ENCODE assay signal across 8 mouse cellular contexts in the genomic region with DNA sequence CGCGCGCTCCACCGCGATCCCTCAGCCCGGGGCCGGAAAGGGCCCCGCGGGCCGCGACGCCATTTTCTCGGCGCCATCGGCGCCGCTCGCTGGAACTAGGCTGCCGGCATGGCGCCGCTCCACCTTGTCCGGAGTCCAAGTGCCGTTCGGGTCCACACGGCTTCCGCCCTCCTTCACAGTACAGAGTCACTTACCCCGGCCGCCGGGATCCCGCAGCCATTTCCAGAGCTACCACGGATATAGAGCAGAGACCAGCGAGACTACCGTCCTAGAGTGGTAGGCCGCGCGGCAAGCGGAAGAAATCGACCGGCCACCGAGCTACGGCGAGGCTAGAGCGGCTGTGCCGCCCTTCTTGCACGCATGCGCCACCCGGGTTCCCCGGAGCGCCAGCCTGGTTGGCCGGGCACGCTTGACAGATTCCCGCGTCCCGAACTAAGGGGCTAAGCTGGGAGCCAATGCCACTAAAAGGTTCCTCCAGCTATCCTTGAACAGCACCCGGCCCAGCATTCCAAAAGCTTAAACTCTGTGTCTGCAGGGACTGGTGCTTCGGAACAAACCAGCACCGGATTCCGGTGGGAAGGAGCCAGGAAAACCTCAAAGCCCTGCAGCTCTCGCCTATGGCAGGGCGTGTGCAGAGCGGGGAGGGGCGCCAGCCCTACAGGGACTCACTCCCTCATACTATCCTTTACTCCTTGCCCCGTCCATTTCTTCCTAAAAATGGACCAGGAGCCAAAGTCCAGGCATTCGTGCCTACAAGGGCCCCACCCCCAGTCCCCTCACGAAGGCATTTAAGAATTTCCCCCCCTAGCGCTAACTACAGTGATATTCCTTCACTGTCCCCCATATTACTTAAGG. TPM values are rescaled to one million over a fixed set of nuclear protein-coding genes. Genes with fewer than 3 reads are reported as not detected.
DNase-seq lines count a peak whose midpoint lies in the region; ATAC-seq and TF ChIP-seq lines count a peak whose summit lies in the region.

No protein-coding gene starts in this region.

- peak overlapping the region; percentile 71 for H3K4me2 ChIP-seq in forebrain, embryonic 11.5 days (ENCODE audit: low read depth, low read length, severe bottlenecking)
- peak overlapping the region; percentile 98 for H3K4me2 ChIP-seq in heart, embryonic 16.5 days (ENCODE audit: low read depth, low read length)
- H3K4me2 ChIP-seq in liver, embryonic 14.5 days (ENCODE audit: low read depth) = peak overlapping the region; percentile 99
- peak overlapping the region; percentile 90 for H3K4me2 ChIP-seq in stomach, embryonic 15.5 days

- H3K27me3 ChIP-seq in forebrain, embryonic 11.5 days (ENCODE audit: control insufficient read depth, insufficient read depth, low read length) = no peaks in the 10 kb centered on the region
- no peaks in the 10 kb centered on the region for H3K27me3 ChIP-seq in heart, embryonic 16.5 days (ENCODE audit: control insufficient read depth, insufficient read depth, low read length)
- no peaks in the 10 kb centered on the region for H3K27me3 ChIP-seq in liver, embryonic 14.5 days (ENCODE audit: control insufficient read depth, insufficient read depth, low read length)
- no peaks in the 10 kb centered on the region for H3K27me3 ChIP-seq in stomach, embryonic 15.5 days (replicated peaks)

- H3K9ac ChIP-seq in forebrain, embryonic 11.5 days (ENCODE audit: low read length) = peak overlapping the region; percentile 98
- H3K9ac ChIP-seq in heart, embryonic 16.5 days (ENCODE audit: low read length) = peak overlapping the region; percentile 98
- H3K9ac ChIP-seq in liver, embryonic 14.5 days (replicated peaks) = peak overlapping the region; percentile 89
- H3K9ac ChIP-seq in stomach, embryonic 15.5 days = peak overlapping the region; percentile 92

- peak; percentile 95 for ATAC-seq in forebrain, embryonic 11.5 days (replicated peaks; ENCODE audit: low FRiP score)
- peak; percentile 95 for ATAC-seq in heart, embryonic 16.5 days (replicated peaks; ENCODE audit: extremely low read depth, insufficient read depth, low FRiP score)
- peak; percentile 91 for ATAC-seq in liver, embryonic 14.5 days (ENCODE audit: insufficient read depth)
- ATAC-seq in stomach, embryonic 15.5 days (ENCODE audit: insufficient read depth, low FRiP score, low read depth) = peak; percentile 93

- H3K36me3 ChIP-seq in forebrain, embryonic 11.5 days (ENCODE audit: control insufficient read depth, insufficient read depth, low read length) = no peaks in the 10 kb centered on the region
- peaks cover 5% of the 10 kb centered on the region; the same call in 1 of the 2 replicates for H3K36me3 ChIP-seq in heart, embryonic 16.5 days (ENCODE audit: control insufficient read depth, insufficient read depth)
- H3K36me3 ChIP-seq in liver, embryonic 14.5 days (replicated peaks; ENCODE audit: control insufficient read depth, insufficient read depth, low read depth) = peaks cover 2% of the 10 kb centered on the region
- H3K36me3 ChIP-seq in stomach, embryonic 15.5 days = no peaks in the 10 kb centered on the region

- H3K27ac ChIP-seq in forebrain, embryonic 11.5 days (ENCODE audit: low read depth, low read length) = peak overlapping the region; percentile 76
- H3K27ac ChIP-seq in heart, embryonic 16.5 days (ENCODE audit: low read length) = peak overlapping the region; percentile 96
- peak overlapping the region; percentile 85 for H3K27ac ChIP-seq in liver, embryonic 14.5 days
- peak overlapping the region; percentile 96 for H3K27ac ChIP-seq in stomach, embryonic 15.5 days

- peak overlapping the region; percentile 95 for H3K4me3 ChIP-seq in forebrain, embryonic 11.5 days (ENCODE audit: low read depth, low read length)
- H3K4me3 ChIP-seq in heart, embryonic 16.5 days (ENCODE audit: low read length) = peak overlapping the region; percentile 96
- peak overlapping the region; percentile 90 to 91 for H3K4me3 ChIP-seq in liver, embryonic 14.5 days (ENCODE audit: insufficient read depth in 1 of 2, low read depth in 2 of 2, low read length in 2 of 2)
- H3K4me3 ChIP-seq in stomach, embryonic 15.5 days (replicated peaks) = peak overlapping the region; percentile 84

- DNase-seq in CD8-positive naive resting alpha-beta T cell, adult 2 months (ENCODE audit: low read depth in 2 of 2, low spot score in 2 of 2) = peak; percentile 85 to 87
- DNase-seq in c-Kit-positive CD71-positive TER-119-negative erythroid progenitor cells, embryonic 14.5 days (ENCODE audit: low read depth) = peak; percentile 73
- DNase-seq in forebrain, embryonic 11.5 days (ENCODE audit: low spot score) = peak; percentile 97
- DNase-seq in kidney, postnatal 25 days = peak; percentile 93 to 96
- peak; percentile 75 to 83 (median 79) for DNase-seq in liver, embryonic 14.5 days (ENCODE audit: low read depth in 3 of 3, low spot score in 3 of 3)
- DNase-seq in neural tube, embryonic 10.5 days (ENCODE audit: extremely low spot score, low spot score) = peak; percentile 93

- peak; percentile 30; the same call in 1 of the 2 replicates for TF ChIP-seq EP300 in liver, embryonic 14.5 days (IDR thresholded peaks at IDR 0.05; ENCODE audit: low read depth)

- peaks cover 13% of the 10 kb centered on the region for H3K4me1 ChIP-seq in forebrain, embryonic 11.5 days (replicated peaks; ENCODE audit: control insufficient read depth, insufficient read depth, low read length)
- peaks cover 50% of the 10 kb centered on the region for H3K4me1 ChIP-seq in heart, embryonic 16.5 days (ENCODE audit: control insufficient read depth, insufficient read depth, low read length)
- peaks cover 41 to 56% of the 10 kb centered on the region in 2 experiments for H3K4me1 ChIP-seq in liver, embryonic 14.5 days (replicated peaks; ENCODE audit: control insufficient read depth in 2 of 2, insufficient read depth in 2 of 2, low read length in 1 of 2)
- peaks cover 37% of the 10 kb centered on the region for H3K4me1 ChIP-seq in stomach, embryonic 15.5 days

- TF ChIP-seq CTCF in liver, embryonic 14.5 days (IDR thresholded peaks at IDR 0.05; ENCODE audit: low read depth) = peak; percentile 26

- under 1% methylated on average over 66 of the region's 66 CpGs for WGBS in forebrain, embryonic 11.5 days
- WGBS in heart, embryonic 16.5 days = under 1% methylated on average over 66 of the region's 66 CpGs
- WGBS in liver, embryonic 14.5 days (ENCODE audit: insufficient replicate concordance) = under 1% methylated on average over 66 of the region's 66 CpGs
- WGBS in stomach, embryonic 15.5 days = under 1% methylated on average over 66 of the region's 66 CpGs

- H3K9me3 ChIP-seq in forebrain, embryonic 11.5 days (ENCODE audit: control insufficient read depth, low read length) = no peaks in the 10 kb centered on the region
- no peaks in the 10 kb centered on the region for H3K9me3 ChIP-seq in heart, embryonic 16.5 days (replicated peaks; ENCODE audit: control insufficient read depth, low read length)
- no peaks in the 10 kb centered on the region for H3K9me3 ChIP-seq in liver, embryonic 14.5 days (ENCODE audit: control insufficient read depth, low read length)
- H3K9me3 ChIP-seq in stomach, embryonic 15.5 days = no peaks in the 10 kb centered on the region

RNA-seq across cellular contexts. Expression of gene Dido1, which starts 7.8 kb away (rescaled TPM):
- 39.8 and 44.1 TPM in 2 replicates for polyA plus RNA-seq in forebrain, embryonic 11.5 days (2014; fragmentation: Nextera tagmentation; extraction: Ambion mirVana)
- polyA plus RNA-seq in heart, embryonic 16.5 days (2015; fragmentation: Nextera tagmentation; extraction: Ambion mirVana) = 15.8 and 17.0 TPM in 2 replicates
- polyA plus RNA-seq in liver, embryonic 14.5 days (2012; rRNA removed) = 9.1 and 12.2 TPM in 2 replicates
- 10.4 and 12.2 TPM in 2 replicates for polyA plus RNA-seq in liver, embryonic 14.5 days (2014; fragmentation: Nextera tagmentation; extraction: Ambion mirVana)
- 25.2 and 26.8 TPM in 2 replicates for polyA plus RNA-seq in stomach, embryonic 15.5 days (2015; fragmentation: Nextera tagmentation; extraction: Ambion mirVana)

RNA-seq across cellular contexts. Expression of gene Gid8, which starts 7.9 kb away (rescaled TPM):
- polyA plus RNA-seq in forebrain, embryonic 11.5 days (2014; fragmentation: Nextera tagmentation; extraction: Ambion mirVana) = 58.1 and 64.5 TPM in 2 replicates
- 45.7 and 49.4 TPM in 2 replicates for polyA plus RNA-seq in heart, embryonic 16.5 days (2015; fragmentation: Nextera tagmentation; extraction: Ambion mirVana)
- 62.6 and 87.4 TPM in 2 replicates for polyA plus RNA-seq in liver, embryonic 14.5 days (2012; rRNA removed)
- 121 and 127 TPM in 2 replicates for polyA plus RNA-seq in liver, embryonic 14.5 days (2014; fragmentation: Nextera tagmentation; extraction: Ambion mirVana)
- polyA plus RNA-seq in stomach, embryonic 15.5 days (2015; fragmentation: Nextera tagmentation; extraction: Ambion mirVana) = 61.4 TPM in 2 replicates

RNA-seq across cellular contexts. Expression of gene Slc17a9, which starts 23.1 kb away (rescaled TPM):
- 0.11 and 0.57 TPM in 2 replicates for polyA plus RNA-seq in forebrain, embryonic 11.5 days (2014; fragmentation: Nextera tagmentation; extraction: Ambion mirVana)
- polyA plus RNA-seq in heart, embryonic 16.5 days (2015; fragmentation: Nextera tagmentation; extraction: Ambion mirVana) = 1.4 and 1.7 TPM in 2 replicates
- 7.7 and 10.5 TPM in 2 replicates for polyA plus RNA-seq in liver, embryonic 14.5 days (2012; rRNA removed)
- polyA plus RNA-seq in liver, embryonic 14.5 days (2014; fragmentation: Nextera tagmentation; extraction: Ambion mirVana) = 5.6 and 6.8 TPM in 2 replicates
- 3.8 and 4.3 TPM in 2 replicates for polyA plus RNA-seq in stomach, embryonic 15.5 days (2015; fragmentation: Nextera tagmentation; extraction: Ambion mirVana)

RNA-seq across cellular contexts. Expression of gene Tcfl5, which starts 59.5 kb away (rescaled TPM):
- 0.17 and 0.23 TPM in 2 replicates for polyA plus RNA-seq in forebrain, embryonic 11.5 days (2014; fragmentation: Nextera tagmentation; extraction: Ambion mirVana)
- not detected in 2 replicates for polyA plus RNA-seq in heart, embryonic 16.5 days (2015; fragmentation: Nextera tagmentation; extraction: Ambion mirVana)
- 0.16 and 0.23 TPM in 2 replicates for polyA plus RNA-seq in liver, embryonic 14.5 days (2012; rRNA removed)
- not detected in 2 replicates for polyA plus RNA-seq in liver, embryonic 14.5 days (2014; fragmentation: Nextera tagmentation; extraction: Ambion mirVana)
- polyA plus RNA-seq in stomach, embryonic 15.5 days (2015; fragmentation: Nextera tagmentation; extraction: Ambion mirVana) = 0.12 and 0.21 TPM in 2 replicates

Comparison
In these comparisons a context has a peak if more than half of its experiments do, and no peak if none do; other contexts are left out.
1. Peak in every context shown above with its lines: DNase-seq, ATAC-seq, H3K4me3 ChIP-seq and H3K27ac ChIP-seq.